Mouse (Mus musculus) midbrain, embryonic 16.5 days (tissue): ENCODE data around the gene Kif2a. TPM values are rescaled to one million over a fixed set of nuclear protein-coding genes. Genes with fewer than 3 reads are reported as not detected.
A peak's percentile ranks its signal among the peaks of the same experiment; 100 is the strongest.

Experiments used
- ATAC-seq: fragments of 200-750 bp; cut with Nextera tagmentation; 2 replicates; pipeline ENCODE4 v1.8.0; 2017; ENCODE audit warnings: moderate TSS enrichment
- H3K27ac ChIP-seq: fragments of 300-500 bp; sonication (generic); 2 replicates; pipeline ENCODE4 v1.5.1; 2014; ENCODE audit warnings: mild to moderate bottlenecking, low read length, mixed read lengths
- H3K27me3 ChIP-seq: fragments of 300-500 bp; sonication (generic); 2 replicates; pipeline ENCODE4 v1.6.1; 2014; ENCODE audit warnings: low read depth, low read length, mixed read lengths; ENCODE audit not compliant: control insufficient read depth, insufficient read depth
- H3K36me3 ChIP-seq: fragments of 300-500 bp; sonication (generic); 2 replicates; pipeline ENCODE4 v1.6.1; 2014; ENCODE audit warnings: mild to moderate bottlenecking, low read length, moderate library complexity, mixed read lengths; ENCODE audit not compliant: control insufficient read depth, insufficient read depth
- H3K4me1 ChIP-seq: fragments of 300-500 bp; sonication (generic); 2 replicates; pipeline ENCODE4 v1.6.1; 2014; ENCODE audit warnings: mild to moderate bottlenecking, low read length, mixed read lengths; ENCODE audit not compliant: control insufficient read depth, insufficient read depth
- H3K4me2 ChIP-seq: fragments of 300-500 bp; sonication (generic); 2 replicates; pipeline ENCODE4 v1.6.1; 2014; ENCODE audit warnings: mild to moderate bottlenecking, low read length, mixed read lengths
- H3K4me3 ChIP-seq: fragments of 300-500 bp; sonication (generic); 2 replicates; pipeline ENCODE4 v1.5.1; 2014; ENCODE audit warnings: low read depth, mild to moderate bottlenecking, low read length, moderate library complexity, mixed read lengths
- H3K9ac ChIP-seq: fragments of 300-500 bp; sonication (generic); 2 replicates; pipeline ENCODE4 v1.6.1; 2014; ENCODE audit warnings: low read depth, low read length, mixed read lengths
- H3K9me3 ChIP-seq: fragments of 300-500 bp; sonication (generic); replicated peaks from 2 replicates; pipeline ENCODE4 v1.6.1; 2014; ENCODE audit warnings: mild to moderate bottlenecking, low read length, mixed read lengths; ENCODE audit not compliant: control insufficient read depth, poor library complexity, severe bottlenecking
- WGBS: fragments of 180-500 bp; shearing (Covaris S2); extraction: QIAGEN DNeasy Blood & Tissue Kit; methylation state at CpG from one replicate; pipeline ENCODE4 v1.1.7; 2014; 5-methylcytosine and 5-hydroxymethylcytosine counted together
- polyA plus RNA-seq: library from polyadenylated mRNA; unstranded; fragments of >200 nt; fragmentation: Nextera tagmentation; extraction: Ambion mirVana; gene quantifications from 2 replicates; pipeline ENCODE4 v1.2.1, GENCODE M21; 2015

Gene Kif2a
- 42.8 and 53.3 TPM in 2 replicates for polyA plus RNA-seq

GRCm38 (mm10) chr13:107021461-107022265 is at the start of gene Kif2a:
Gene Kif2a, minus strand, starts transcription at chr13:107022126.
- ATAC-seq = peak; percentile 73
- Histone ChIP-seq H3K9ac (peak within 1 kb of the TSS; percentile 90), H3K9me3 (no peaks in the 10 kb centered on the region), H3K4me3 (peak within 1 kb of the TSS; percentile 93), H3K4me2 (peak within 1 kb of the TSS; percentile 77), H3K27me3 (no peaks in the 10 kb centered on the region), H3K4me1 (peaks cover 32% of the 10 kb centered on the region), H3K36me3 (no peaks in the 10 kb centered on the region), H3K27ac (peak within 1 kb of the TSS; percentile 98)
- WGBS = under 1% methylated on average over 39 of the region's 87 CpGs

GRCm38 (mm10) chr13:107069061-107069460 is 47.1 kb upstream of the Kif2a start:
- ATAC-seq = no peak
- Histone ChIP-seq H3K27me3 (no peaks in the 10 kb centered on the region), H3K9ac (no peak overlapping the region), H3K4me3 (no peak overlapping the region), H3K27ac (no peak overlapping the region), H3K4me2 (no peak overlapping the region), H3K4me1 (peaks cover 18% of the 10 kb centered on the region), H3K36me3 (no peaks in the 10 kb centered on the region), H3K9me3 (no peaks in the 10 kb centered on the region)
- WGBS = 95% methylated on average over 1 of the region's 1 CpGs

GRCm38 (mm10) chr13:107065098-107065855 is 43.4 kb upstream of the Kif2a start:
- 50% methylated on average over 10 of the region's 10 CpGs for WGBS
- no peak overlapping the region for H3K4me3 ChIP-seq
- no peak overlapping the region for H3K4me2 ChIP-seq
- peaks cover 3% of the 10 kb centered on the region; the same call in 1 of the 2 replicates for H3K4me1 ChIP-seq
- peak; percentile 45; the same call in 1 of the 2 replicates for ATAC-seq
- H3K9me3 ChIP-seq = no peaks in the 10 kb centered on the region
- no peaks in the 10 kb centered on the region for H3K27me3 ChIP-seq
- H3K27ac ChIP-seq = no peak overlapping the region
- no peaks in the 10 kb centered on the region for H3K36me3 ChIP-seq
- H3K9ac ChIP-seq = no peak overlapping the region

- Histone ChIP-seq H3K4me2 (no peak overlapping the region), H3K9ac (no peak overlapping the region), H3K27me3 (no peaks in the 10 kb centered on the region), H3K9me3 (no peaks in the 10 kb centered on the region), H3K4me3 (no peak overlapping the region), H3K36me3 (no peaks in the 10 kb centered on the region), H3K27ac (no peak overlapping the region), H3K4me1 (peaks cover 3% of the 10 kb centered on the region; the same call in 1 of the 2 replicates)
- ATAC-seq = no peak
- 95% methylated on average over 2 of the region's 2 CpGs for WGBS
Observed at GRCm38 (mm10) chr13:107064263-107064662, 42.3 kb upstream of the Kif2a start.

GRCm38 (mm10) chr13:107063115-107063807 is 41.3 kb upstream of the Kif2a start:
- H3K4me1 ChIP-seq = peaks cover 3% of the 10 kb centered on the region; the same call in 1 of the 2 replicates
- H3K9me3 ChIP-seq = no peaks in the 10 kb centered on the region
- H3K27ac ChIP-seq = no peak overlapping the region
- H3K27me3 ChIP-seq = no peaks in the 10 kb centered on the region
- ATAC-seq = no peak
- no peaks in the 10 kb centered on the region for H3K36me3 ChIP-seq
- no peak overlapping the region for H3K4me3 ChIP-seq
- 81% methylated on average over 7 of the region's 7 CpGs for WGBS
- no peak overlapping the region for H3K4me2 ChIP-seq
- H3K9ac ChIP-seq = no peak overlapping the region

- no peak overlapping the region for H3K4me3 ChIP-seq
- H3K4me1 ChIP-seq = no peaks in the 10 kb centered on the region
- no peak overlapping the region for H3K27ac ChIP-seq
- H3K4me2 ChIP-seq = no peak overlapping the region
- no peaks in the 10 kb centered on the region for H3K27me3 ChIP-seq
- no peak overlapping the region for H3K9ac ChIP-seq
- no peaks in the 10 kb centered on the region for H3K9me3 ChIP-seq
- H3K36me3 ChIP-seq = no peaks in the 10 kb centered on the region
- ATAC-seq = no peak
- 88% methylated on average over 7 of the region's 7 CpGs for WGBS
Observed at GRCm38 (mm10) chr13:107060098-107060497, 38.2 kb upstream of the Kif2a start.

GRCm38 (mm10) chr13:107059460-107059859 is 37.5 kb upstream of the Kif2a start:
- no peaks in the 10 kb centered on the region for H3K27me3 ChIP-seq
- 88% methylated on average over 3 of the region's 3 CpGs for whole genome bisulfite sequencing
- no peak overlapping the region for H3K9ac ChIP-seq
- no peak overlapping the region for H3K27ac ChIP-seq
- H3K4me1 ChIP-seq = no peaks in the 10 kb centered on the region
- H3K9me3 ChIP-seq = no peaks in the 10 kb centered on the region
- ATAC-seq = no peak
- H3K4me2 ChIP-seq = no peak overlapping the region
- H3K36me3 ChIP-seq = no peaks in the 10 kb centered on the region
- H3K4me3 ChIP-seq = no peak overlapping the region

- H3K36me3 ChIP-seq = no peaks in the 10 kb centered on the region
- no peak for ATAC-seq
- no peak overlapping the region for H3K9ac ChIP-seq
- H3K4me2 ChIP-seq = no peak overlapping the region
- H3K27ac ChIP-seq = no peak overlapping the region
- WGBS = 51% methylated on average over 4 of the region's 4 CpGs
- no peaks in the 10 kb centered on the region for H3K4me1 ChIP-seq
- H3K4me3 ChIP-seq = no peak overlapping the region
- no peaks in the 10 kb centered on the region for H3K9me3 ChIP-seq
- no peaks in the 10 kb centered on the region for H3K27me3 ChIP-seq
Observed at GRCm38 (mm10) chr13:107056318-107056717, 34.4 kb upstream of the Kif2a start.
